Mouse (Mus musculus): Measurements from ENCODE around the gene Mrpl22.

- TF ChIP-seq CTCF (IDR thresholded peaks at IDR 0.05), result no peak
- no peak for TF ChIP-seq EP300 (IDR thresholded peaks at IDR 0.05)
Observed at GRCm38 (mm10) chr11:58169666-58170065, 1.8 kb upstream of the Mrpl22 start.
